Mouse (Mus musculus) layer of hippocampus, postnatal 25 days (tissue): ENCODE results near the gene Paqr6. TPM values are rescaled to one million over a fixed set of nuclear protein-coding genes. Genes with fewer than 3 reads are reported as not detected.
"Not testable (repeated sequence)": the region's sequence is repeated elsewhere in the genome, so short reads cannot be mapped to it uniquely, and the experiment has no call there.

Experiments
- DNase-seq, 2 experiments: peaks; one replicate each; pipeline ENCODE4 v3.0.0; 2022; ENCODE audit warnings: mixed read lengths in 2 of 2, low spot score in 1 of 2; ENCODE audit errors: extremely low spot score in 1 of 2
- total RNA-seq, 2 experiments: library from RNA; stranded (reverse); gene quantifications; 2 replicates each; pipeline ENCODE4 v1.2.3; 2021

Paqr6 gene
- total RNA-seq, 2 experiments from 2014 or later, result 10.9 to 12.7 TPM

GRCm38 (mm10) chr3:88365705-88366361 lies 1.4 kb downstream of the Paqr6 start:
- no peak for DNase-seq

DNA sequence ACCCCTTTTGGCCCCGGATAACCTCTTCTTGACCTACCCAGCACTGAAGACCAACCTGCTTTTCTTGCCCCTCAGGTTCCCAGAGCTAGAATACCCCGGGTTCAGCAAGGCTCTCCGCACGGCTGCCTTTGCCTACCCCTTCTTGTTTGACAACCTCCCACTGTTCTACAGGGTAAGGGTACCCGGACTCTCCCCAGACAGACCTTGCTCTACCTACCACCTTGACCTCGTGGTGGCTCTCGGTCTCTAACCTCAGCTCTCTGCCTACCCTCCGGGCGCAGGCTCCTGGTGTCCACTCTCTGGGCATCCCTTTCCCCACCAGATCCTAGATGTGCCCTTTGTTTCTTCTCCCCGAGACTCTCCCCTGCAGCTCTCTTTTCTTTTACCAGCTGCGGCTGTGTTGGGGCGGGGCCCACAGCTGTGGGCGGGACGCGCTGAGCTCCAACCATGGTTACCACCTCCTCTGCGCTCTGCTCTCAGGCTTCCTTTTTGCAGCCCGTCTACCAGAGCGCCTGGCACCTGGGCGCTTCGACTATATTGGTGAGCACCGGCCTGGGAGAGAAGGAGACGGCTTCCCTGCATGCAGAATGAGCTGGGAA lies 2.5 kb downstream of the Paqr6 start:
- DNase-seq, result peak in 1 of 2 experiments; percentile 20

DNA sequence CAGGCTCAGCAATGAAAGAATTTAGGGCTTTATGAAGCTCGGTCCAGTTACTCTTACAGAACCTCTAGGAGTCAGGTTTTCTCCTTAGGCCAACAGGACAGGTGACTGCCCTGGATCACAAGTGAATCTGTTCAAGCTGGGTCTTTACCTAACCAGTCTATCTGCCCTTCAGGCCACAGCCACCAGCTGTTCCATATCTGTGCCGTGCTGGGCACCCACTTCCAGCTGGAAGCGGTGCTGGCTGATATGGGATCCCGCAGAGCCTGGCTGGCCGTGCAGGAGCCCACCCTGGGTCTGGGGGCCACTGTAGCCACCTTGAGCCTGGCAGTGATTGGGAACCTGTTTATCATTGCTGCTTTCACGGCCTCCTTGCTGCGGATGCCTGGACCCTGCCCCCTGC lies 3.1 kb downstream of the Paqr6 start:
- DNase-seq, result not testable (repeated sequence)

GRCm38 (mm10) chr3:88368511-88368910 lies 4.1 kb downstream of the Paqr6 start:
- not testable (repeated sequence) for DNase-seq

GRCm38 (mm10) chr3:88372643-88373042 lies 8.3 kb downstream of the Paqr6 start, which contains the start of gene Bglap3:
TSS of gene Bglap3 (minus strand) at chr3:88372743.
- DNase-seq, result not testable (repeated sequence)

DNA sequence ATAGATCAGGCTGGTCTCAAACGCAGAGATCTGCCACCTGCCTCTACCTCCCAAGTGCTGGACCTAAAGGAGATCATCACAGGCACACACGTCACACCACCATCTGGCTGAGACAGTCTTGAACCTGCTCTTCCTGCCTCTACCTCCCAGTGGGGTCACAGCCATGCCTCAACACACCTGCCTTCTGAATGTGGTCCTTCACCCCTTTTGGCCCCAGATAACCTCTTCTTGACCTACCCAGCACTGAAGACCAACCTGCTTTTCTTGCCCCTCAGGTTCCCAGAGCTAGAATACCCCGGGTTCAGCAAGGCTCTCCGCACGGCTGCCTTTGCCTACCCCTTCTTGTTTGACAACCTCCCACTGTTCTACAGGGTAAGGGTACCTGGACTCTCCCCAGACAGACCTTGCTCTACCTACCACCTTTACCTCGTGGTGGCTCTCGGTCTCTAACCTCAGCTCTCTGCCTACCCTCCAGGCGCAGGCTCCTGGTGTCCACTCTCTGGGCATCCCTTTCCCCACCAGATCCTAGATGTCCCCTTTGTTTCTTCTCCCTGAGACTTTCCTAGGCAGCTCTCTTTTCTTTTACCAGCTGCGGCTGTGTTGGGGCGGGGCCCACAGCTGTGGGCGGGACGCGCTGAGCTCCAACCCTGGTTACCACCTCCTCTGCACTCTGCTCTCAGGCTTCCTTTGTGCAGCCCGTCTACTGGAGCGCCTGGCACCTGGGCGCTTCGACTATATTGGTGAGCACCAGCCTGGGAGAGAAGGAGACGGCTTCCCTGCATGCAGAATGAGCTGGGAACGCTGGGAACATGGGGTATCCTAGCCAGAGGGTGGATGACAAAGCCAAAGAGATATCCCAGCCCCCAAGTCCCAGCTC lies 11.6 kb downstream of the Paqr6 start:
- not testable (repeated sequence) for DNase-seq

GRCm38 (mm10) chr3:88376644-88377043 lies 12.3 kb downstream of the Paqr6 start:
- DNase-seq, result not testable (repeated sequence)

DNA sequence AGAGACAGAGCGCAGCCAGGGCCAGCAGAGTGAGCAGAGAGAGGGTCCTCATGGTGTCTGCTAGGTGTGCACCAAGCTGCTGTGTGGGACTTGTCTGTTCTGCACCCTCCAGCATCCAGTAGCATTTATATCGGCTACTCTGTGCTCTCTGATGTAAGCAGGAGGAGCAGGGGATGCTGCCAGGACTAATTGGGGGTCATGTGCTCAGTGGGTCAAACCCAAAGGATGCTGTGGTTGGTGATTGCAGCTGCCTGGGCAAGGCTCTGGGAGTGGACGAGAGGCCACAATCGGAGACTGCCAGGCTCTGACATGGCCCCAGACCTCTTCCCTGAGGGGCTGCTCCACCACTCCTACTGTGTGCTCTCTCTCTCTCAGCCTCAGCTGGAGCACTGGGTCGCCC lies 14.2 kb downstream of the Paqr6 start, which contains the start of gene Bglap2:
TSS of gene Bglap2 (minus strand) at position 101 of the 400 bp plus-strand sequence.
- DNase-seq, result not testable (repeated sequence)

DNA sequence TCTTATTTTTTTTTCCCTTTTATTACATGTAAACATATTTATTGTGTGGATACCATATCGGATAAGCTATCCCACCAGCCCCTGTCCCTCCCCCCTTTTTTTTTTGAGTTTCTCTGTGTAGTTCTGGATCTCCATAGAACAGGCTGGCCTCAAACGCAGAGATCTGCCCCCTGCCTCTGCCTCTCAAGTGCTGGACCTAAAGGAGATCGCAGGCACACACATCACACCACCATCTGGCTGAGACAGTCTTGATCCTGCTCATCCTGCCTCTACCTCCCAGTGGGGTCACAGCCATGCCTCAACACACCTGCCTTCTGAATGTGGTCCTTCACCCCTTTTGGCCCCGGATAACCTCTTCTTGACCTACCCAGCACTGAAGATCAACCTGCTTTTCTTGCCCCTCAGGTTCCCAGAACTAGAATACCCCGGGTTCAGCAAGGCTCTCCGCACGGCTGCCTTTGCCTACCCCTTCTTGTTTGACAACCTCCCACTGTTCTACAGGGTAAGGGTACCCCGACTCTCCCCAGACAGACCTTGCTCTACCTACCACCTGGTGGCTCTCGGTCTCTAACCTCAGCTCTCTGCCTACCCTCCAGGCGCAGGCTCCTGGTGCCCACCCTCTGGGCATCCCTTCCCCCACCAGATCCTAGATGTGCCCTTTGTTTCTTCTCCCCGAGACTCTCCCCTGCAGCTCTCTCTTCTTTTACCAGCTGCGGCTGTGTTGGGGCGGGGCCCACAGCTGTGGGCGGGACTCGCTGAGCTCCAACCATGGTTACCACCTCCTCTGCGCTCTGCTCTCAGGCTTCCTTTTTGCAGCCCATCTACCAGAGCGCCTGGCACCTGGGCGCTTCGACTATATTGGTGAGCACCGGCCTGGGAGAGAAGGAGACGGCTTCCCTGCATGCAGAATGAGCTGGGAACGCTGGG lies 17.3 kb downstream of the Paqr6 start:
- DNase-seq, result not testable (repeated sequence)

DNA sequence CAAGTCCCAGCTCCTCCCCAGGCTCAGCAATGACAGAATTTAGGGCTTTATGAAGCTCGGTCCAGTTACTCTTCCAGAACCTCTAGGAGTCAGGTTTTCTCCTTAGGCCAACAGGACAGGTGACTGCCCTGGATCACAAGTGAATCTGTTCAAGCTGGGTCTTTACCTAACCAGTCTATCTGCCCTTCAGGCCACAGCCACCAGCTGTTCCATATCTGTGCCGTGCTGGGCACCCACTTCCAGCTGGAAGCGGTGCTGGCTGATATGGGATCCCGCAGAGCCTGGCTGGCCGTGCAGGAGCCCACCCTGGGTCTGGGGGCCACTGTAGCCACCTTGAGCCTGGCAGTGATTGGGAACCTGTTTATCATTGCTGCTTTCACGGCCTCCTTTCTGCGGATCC lies 18.0 kb downstream of the Paqr6 start:
- DNase-seq, result not testable (repeated sequence)

DNA sequence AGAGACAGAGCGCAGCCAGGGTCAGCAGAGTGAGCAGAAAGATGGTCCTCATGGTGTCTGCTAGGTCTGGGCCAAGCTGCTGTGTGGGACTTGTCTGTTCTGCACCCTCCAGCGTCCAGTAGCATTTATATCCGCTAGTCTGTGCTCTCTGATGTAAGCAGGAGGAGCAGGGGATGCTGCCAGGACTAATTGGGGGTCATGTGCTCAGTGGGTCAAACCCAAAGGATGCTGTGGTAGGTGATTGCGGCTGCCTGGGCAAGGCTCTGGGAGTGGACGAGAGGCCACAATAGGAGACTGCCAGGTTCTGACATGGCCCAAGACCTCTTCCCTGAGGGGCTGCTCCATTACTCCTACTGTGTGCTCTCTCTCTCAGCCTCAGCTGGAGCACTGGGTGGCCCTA lies 20.0 kb downstream of the Paqr6 start, which contains the start of gene Bglap:
TSS of gene Bglap (minus strand) at position 101 of the 400 bp plus-strand sequence.
- DNase-seq, result no peak

- DNase-seq, result no peak
Measured at GRCm38 (mm10) chr3:88393776-88394375, 29.5 kb downstream of the Paqr6 start.

DNA sequence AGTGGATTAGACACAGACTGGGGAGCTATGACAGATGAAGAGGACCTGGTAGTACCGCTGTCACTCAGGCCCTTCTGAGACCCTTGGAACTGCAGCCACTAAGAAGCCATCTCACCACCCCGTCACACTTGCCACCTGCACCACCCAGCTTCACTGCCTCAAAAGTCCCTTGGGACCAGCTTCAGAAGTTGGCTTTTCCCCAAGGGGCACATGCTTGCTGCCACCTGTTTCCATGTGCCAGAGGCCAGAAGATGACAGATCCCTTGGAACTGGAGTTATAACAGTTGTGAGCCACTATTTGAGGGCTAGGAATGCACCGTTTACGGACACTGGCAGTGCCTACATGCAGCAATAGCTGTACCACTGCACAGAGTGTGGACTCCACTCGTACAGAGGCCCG lies 30.9 kb downstream of the Paqr6 start:
- DNase-seq, result no peak

DNA sequence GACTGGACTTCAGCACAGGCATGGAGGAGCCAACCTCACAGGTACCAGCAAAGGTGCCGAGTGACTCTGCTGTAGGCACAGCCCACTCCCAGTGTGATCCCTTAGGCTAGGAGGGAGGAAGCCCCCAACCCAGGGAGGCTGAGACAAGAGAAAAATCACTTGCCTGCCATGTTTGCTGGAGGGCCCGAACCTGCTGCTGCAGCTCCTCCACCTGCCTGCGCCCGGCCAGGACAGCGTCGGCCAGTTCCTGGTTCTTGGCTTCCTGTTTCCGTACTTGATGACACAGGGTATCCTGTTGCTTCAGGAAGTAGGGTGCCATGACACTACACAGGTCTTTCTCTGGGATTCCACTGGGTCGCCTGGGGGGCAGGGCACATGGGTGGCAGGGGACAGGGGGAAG lies 31.4 kb downstream of the Paqr6 start:
- no peak for DNase-seq

DNA sequence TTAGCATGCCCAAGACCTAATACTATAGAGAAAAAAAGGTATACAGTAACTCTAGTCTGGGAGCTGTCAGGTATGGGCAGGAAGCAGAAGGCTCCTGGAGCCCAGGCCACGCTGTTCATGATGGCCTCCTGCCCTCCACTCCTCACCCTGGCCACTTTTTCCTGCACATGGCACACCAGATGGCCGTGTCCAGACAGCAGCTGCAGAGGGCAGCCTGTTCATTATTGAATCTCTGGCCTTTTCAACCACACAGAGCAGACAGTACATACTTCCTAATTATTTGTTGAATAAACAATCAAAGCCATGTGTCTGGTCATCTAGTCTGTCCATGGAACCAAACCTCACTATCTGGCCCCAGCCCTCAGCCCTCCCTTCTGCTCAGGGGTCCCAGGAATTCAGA lies 34.3 kb downstream of the Paqr6 start:
- no peak for DNase-seq

DNA sequence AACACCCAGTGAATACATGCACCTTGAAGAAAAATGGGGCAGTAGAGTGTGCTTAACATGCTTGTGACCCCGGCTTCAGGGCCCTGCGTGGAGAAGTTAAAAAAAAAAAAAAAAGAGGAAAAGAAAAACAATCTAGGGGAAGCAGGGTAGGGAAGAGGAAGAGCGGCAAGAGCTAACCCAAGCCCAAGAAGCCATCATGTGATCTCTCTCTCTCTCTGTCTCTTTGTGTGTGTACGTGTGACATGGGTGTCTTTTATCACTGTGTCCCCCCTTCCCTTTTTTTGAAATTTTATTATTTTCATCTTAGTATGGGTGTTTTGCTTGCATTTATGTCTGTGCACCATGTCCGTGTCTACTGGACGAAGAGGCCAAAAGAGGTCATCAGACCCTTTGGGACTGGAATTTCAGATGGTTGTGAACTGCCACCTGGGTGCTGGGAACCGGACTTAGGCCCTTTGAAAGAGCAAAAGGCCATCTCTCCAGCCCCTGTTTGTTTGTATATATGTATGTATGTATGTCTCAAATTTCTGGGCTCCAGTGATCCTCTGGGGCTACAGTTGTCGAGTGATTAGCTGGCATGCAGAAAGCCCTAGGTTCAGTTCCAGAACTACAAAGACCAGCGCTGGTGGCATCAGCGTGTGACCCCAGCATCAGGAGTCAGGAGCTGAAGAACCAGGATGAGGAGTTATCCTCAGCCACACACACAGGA lies 39.3 kb downstream of the Paqr6 start:
- no peak for DNase-seq

DNA sequence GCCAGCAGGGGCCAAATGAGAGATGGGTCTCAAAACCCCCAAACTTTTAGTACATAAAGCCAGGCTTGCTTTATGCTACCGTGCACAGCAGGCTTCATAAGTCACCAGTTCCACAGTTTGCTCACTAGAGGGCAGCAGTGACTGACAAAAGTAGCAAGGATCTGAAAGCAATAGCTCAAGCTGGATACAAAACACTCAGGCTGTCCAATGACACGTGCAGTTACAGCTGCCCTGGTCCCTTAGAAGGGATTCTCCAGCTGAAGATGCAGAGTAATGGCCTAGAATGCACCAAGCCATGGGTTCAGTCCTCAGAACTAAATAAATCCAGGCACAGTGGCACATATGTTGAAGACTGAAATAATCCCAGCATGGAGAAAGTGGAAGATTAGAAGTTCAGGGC lies 42.7 kb downstream of the Paqr6 start:
- DNase-seq, result peak; percentile 30 to 36

DNA sequence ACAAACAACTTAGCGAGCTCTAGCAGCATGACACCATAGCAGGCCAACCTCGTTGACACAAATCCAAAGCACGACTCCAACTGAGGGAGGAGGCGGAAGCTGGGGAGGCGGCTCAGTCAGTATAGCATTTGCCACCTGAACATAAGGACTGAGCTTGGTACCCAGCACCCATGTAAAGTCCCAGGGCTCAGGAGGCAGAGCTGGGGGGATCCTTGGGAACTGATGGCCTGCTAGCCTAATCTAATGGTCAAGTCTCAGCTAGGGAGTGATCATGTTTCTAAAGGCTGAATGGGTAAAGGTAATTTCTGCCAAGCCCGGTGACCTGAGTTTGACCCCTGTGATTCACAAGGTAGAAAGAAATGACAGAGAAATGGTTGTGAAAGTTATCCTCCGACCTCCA lies 43.1 kb downstream of the Paqr6 start:
- DNase-seq, result no peak

DNA sequence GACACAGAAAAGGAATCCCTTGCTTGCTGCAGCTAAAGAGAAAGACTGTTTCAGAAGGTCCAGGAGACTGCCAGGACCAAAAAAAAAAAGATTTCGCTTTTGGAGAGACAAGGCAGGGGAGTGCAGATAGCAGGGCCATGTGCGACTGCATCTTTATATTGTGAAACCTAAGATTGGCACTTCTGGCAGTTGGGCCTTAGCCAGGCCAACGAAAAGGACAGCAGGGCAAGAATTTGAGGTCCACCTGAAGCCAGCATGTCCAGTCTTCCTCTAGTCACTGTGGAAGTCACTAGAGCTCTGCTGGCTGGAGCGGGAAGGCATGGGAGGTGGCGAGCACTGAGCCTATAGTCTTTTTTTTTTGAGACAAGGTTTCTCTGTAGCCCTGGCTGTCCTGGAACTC lies 44.6 kb downstream of the Paqr6 start:
- DNase-seq, result no peak
